Mouse (Mus musculus) erythroblast, embryonic 14.5 days (primary cell): ENCODE data around the gene Nmral1.

Experiments used
- GATA1 ChIP-seq: IDR thresholded peaks from 2 replicates; pipeline ENCODE4 v1.6.1; 2012; ENCODE audit warnings: low read length, inconsistent platforms, mixed read lengths
- TAL1 ChIP-seq: IDR thresholded peaks from 3 replicates; pipeline ENCODE4 v1.6.1; 2012; ENCODE audit warnings: low read length, inconsistent platforms, mixed read lengths

DNA sequence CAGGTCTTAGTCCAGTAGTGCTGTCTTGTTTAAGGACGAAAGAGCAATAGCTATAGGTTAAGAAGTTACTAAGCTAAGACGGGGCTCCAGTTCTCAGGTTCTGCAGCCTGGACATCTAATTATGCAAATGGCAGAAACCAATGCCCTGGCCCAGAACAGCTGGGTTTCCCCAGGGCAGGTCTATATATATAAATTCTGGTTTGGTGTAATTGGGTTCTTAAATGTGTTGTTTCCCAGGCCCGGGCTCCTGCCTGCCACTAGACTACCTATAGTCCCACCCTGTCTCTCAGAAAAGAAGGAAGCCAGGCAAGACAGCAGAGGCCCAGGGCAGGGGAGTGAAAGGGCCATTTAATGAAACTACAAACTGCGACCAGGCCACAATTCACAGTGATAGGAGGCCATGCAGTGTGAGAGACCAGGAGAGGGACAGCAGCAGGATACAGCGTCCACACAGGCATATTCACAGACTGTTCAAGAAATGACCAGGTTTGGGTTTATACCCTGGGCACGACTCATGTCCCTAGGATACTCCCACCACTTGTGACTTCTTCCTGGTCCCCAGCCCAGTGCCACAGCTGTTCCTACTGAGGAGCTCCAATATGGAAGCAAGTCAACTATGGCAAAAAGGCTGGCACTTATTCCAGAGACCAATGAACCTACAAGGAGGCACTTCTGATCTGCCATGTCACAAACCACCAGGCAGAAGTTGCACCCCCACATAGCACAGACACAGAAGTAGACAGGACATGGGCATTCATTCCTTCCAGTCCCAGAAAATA lies 48.0 kb upstream of the Nmral1 start:
- TF ChIP-seq GATA1 = no peak
- no peak for TF ChIP-seq TAL1
